Comparison of ENCODE assay signal across 8 mouse cellular contexts in the genomic region with DNA sequence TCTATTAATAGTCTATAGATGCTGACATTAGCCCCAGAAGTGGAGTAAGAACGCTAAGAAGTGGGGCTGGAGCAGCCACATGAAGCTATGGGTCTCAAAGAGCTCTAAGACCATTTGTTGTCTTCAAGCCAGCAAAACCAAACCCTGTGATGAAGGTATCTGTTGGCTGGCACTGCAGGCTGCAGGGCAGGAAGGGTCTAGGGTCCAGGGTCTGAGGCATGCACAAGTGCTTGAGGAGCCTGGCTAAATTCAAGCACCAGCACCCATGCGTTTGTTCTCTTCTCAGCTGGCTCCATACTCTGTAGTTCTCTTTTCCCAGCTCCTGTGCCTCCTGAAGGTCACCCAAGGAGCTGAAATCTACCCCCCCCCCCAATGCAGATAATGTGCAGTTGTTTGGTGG. TPM values are rescaled to one million over a fixed set of nuclear protein-coding genes. Genes with fewer than 3 reads are reported as not detected.
A peak's percentile ranks its signal among the peaks of the same experiment; 100 is the strongest.
DNase-seq lines count a peak whose midpoint lies in the region; ATAC-seq and TF ChIP-seq lines count a peak whose summit lies in the region.

No protein-coding gene starts in this region.

- peaks cover 41% of the 10 kb centered on the region for H3K4me1 ChIP-seq in heart, embryonic 15.5 days (replicated peaks)
- H3K4me1 ChIP-seq in E14TG2a.4 (replicated peaks; ENCODE audit: low read depth, low read length): peaks cover 41% of the 10 kb centered on the region
- peaks cover 13% of the 10 kb centered on the region for H3K4me1 ChIP-seq in embryonic facial prominence, embryonic 14.5 days (ENCODE audit: control insufficient read depth, insufficient read depth, low read length)
- peaks cover 66% of the 10 kb centered on the region for H3K4me1 ChIP-seq in liver, embryonic 12.5 days

- TF ChIP-seq CTCF in E14TG2a.4 (conservative IDR thresholded peaks at IDR 0.05; ENCODE audit: low read length): no peak

- peak overlapping the region; percentile 85; the same call in 1 of the 2 replicates for H3K4me2 ChIP-seq in heart, embryonic 15.5 days
- peak overlapping the region; percentile 66; the same call in 1 of the 2 replicates for H3K4me2 ChIP-seq in embryonic facial prominence, embryonic 14.5 days (ENCODE audit: low read depth, low read length)
- H3K4me2 ChIP-seq in liver, embryonic 12.5 days: peak overlapping the region; percentile 90

- no peak overlapping the region for H3K4me3 ChIP-seq in heart, embryonic 15.5 days
- H3K4me3 ChIP-seq in E14TG2a.4 (replicated peaks; ENCODE audit: low read length): 0 out of 2 replicates have a peak overlapping the region, but pooled peaks have one; percentile 88
- peak overlapping the region; percentile 84 for H3K4me3 ChIP-seq in embryonic facial prominence, embryonic 14.5 days (ENCODE audit: low read depth, low read length)
- H3K4me3 ChIP-seq in liver, embryonic 12.5 days: peak overlapping the region; percentile 91; the same call in 1 of the 2 replicates

- peak overlapping the region; percentile 93 for H3K27ac ChIP-seq in heart, embryonic 15.5 days
- peak overlapping the region; percentile 88 for H3K27ac ChIP-seq in embryonic facial prominence, embryonic 14.5 days (replicated peaks; ENCODE audit: low read depth, low read length)
- peak overlapping the region; percentile 94 for H3K27ac ChIP-seq in liver, embryonic 12.5 days

- no peak for DNase-seq in heart, postnatal 4 days
- DNase-seq in embryonic facial prominence, embryonic 14.5 days (ENCODE audit: low spot score): no peak
- no peak for DNase-seq in thymus, adult 18-20 months
- DNase-seq in MN1 (ENCODE audit: low spot score): no peak
- DNase-seq in kidney, postnatal 14 days: no peak

- 53% methylated on average over 2 of the region's 2 CpGs for WGBS in heart, embryonic 15.5 days
- WGBS in embryonic facial prominence, embryonic 14.5 days: 64% methylated on average over 2 of the region's 2 CpGs
- WGBS in liver, embryonic 12.5 days (ENCODE audit: insufficient replicate concordance): 60% methylated on average over 2 of the region's 2 CpGs

- no peaks in the 10 kb centered on the region for H3K27me3 ChIP-seq in heart, embryonic 15.5 days
- peaks cover 45% of the 10 kb centered on the region for H3K27me3 ChIP-seq in E14TG2a.4 (ENCODE audit: insufficient read depth, low read length)
- no peaks in the 10 kb centered on the region for H3K27me3 ChIP-seq in embryonic facial prominence, embryonic 14.5 days (replicated peaks; ENCODE audit: control insufficient read depth, insufficient read depth, low read length)
- H3K27me3 ChIP-seq in liver, embryonic 12.5 days (replicated peaks): no peaks in the 10 kb centered on the region

- H3K36me3 ChIP-seq in heart, embryonic 15.5 days: peaks cover 40% of the 10 kb centered on the region
- H3K36me3 ChIP-seq in E14TG2a.4 (ENCODE audit: insufficient read depth, low read length): peaks cover 39% of the 10 kb centered on the region
- peaks cover 67% of the 10 kb centered on the region for H3K36me3 ChIP-seq in embryonic facial prominence, embryonic 14.5 days (ENCODE audit: control insufficient read depth, insufficient read depth, low read length)
- peaks cover 57% of the 10 kb centered on the region for H3K36me3 ChIP-seq in liver, embryonic 12.5 days

- H3K9ac ChIP-seq in heart, embryonic 15.5 days: 0 out of 2 replicates have a peak overlapping the region, but pooled peaks have one; percentile 33
- H3K9ac ChIP-seq in embryonic facial prominence, embryonic 14.5 days (ENCODE audit: low read depth, low read length): no peak overlapping the region
- H3K9ac ChIP-seq in liver, embryonic 12.5 days: peak overlapping the region; percentile 95

- ATAC-seq in heart, embryonic 15.5 days (replicated peaks; ENCODE audit: insufficient number of reproducible peaks, insufficient read depth, low FRiP score, low read depth): no peak
- no peak for ATAC-seq in embryonic facial prominence, embryonic 14.5 days (ENCODE audit: low read depth)
- ATAC-seq in liver, embryonic 12.5 days: no peak

- no peaks in the 10 kb centered on the region for H3K9me3 ChIP-seq in heart, embryonic 15.5 days (replicated peaks)
- H3K9me3 ChIP-seq in E14TG2a.4 (ENCODE audit: low read length): no peaks in the 10 kb centered on the region
- H3K9me3 ChIP-seq in embryonic facial prominence, embryonic 14.5 days (ENCODE audit: control insufficient read depth, low read length): no peaks in the 10 kb centered on the region
- no peaks in the 10 kb centered on the region for H3K9me3 ChIP-seq in liver, embryonic 12.5 days (replicated peaks)

RNA-seq across cellular contexts. Expression of gene Ndst2, which starts 0.7 kb away (rescaled TPM):
- polyA plus RNA-seq in heart, embryonic 15.5 days (2015; fragmentation: Nextera tagmentation; extraction: Ambion mirVana): 13.8 and 17.8 TPM in 2 replicates
- 10 to 100 TPM; 18.2 to 18.3 TPM for total RNA-seq in heart, postnatal 4 days (2021)
- 32.1 and 33.7 TPM in 2 replicates for polyA plus RNA-seq in embryonic facial prominence, embryonic 14.5 days (2014; fragmentation: Nextera tagmentation; extraction: Ambion mirVana)
- polyA plus RNA-seq in liver, embryonic 12.5 days (2016; fragmentation: Nextera tagmentation; extraction: Ambion mirVana): 22.4 and 24.9 TPM in 2 replicates

RNA-seq across cellular contexts. Expression of gene Zswim8, which starts 27.7 kb away (rescaled TPM):
- 18.2 and 24.7 TPM in 2 replicates for polyA plus RNA-seq in heart, embryonic 15.5 days (2015; fragmentation: Nextera tagmentation; extraction: Ambion mirVana)
- 10 to 100 TPM; 81.7 to 83.6 TPM for total RNA-seq in heart, postnatal 4 days (2021)
- 31.1 and 34.1 TPM in 2 replicates for polyA plus RNA-seq in embryonic facial prominence, embryonic 14.5 days (2014; fragmentation: Nextera tagmentation; extraction: Ambion mirVana)
- 10.7 and 11.1 TPM in 2 replicates for polyA plus RNA-seq in liver, embryonic 12.5 days (2016; fragmentation: Nextera tagmentation; extraction: Ambion mirVana)

RNA-seq across cellular contexts. Expression of gene Chchd1, which starts 32.2 kb away (rescaled TPM):
- 159 and 218 TPM in 2 replicates for polyA plus RNA-seq in heart, embryonic 15.5 days (2015; fragmentation: Nextera tagmentation; extraction: Ambion mirVana)
- total RNA-seq in heart, postnatal 4 days (2021): 100 to 1,000 TPM in 1 of 2 experiments, 10 to 100 TPM in 1; 87.0 to 104 TPM
- 183 and 204 TPM in 2 replicates for polyA plus RNA-seq in embryonic facial prominence, embryonic 14.5 days (2014; fragmentation: Nextera tagmentation; extraction: Ambion mirVana)
- 178 and 187 TPM in 2 replicates for polyA plus RNA-seq in liver, embryonic 12.5 days (2016; fragmentation: Nextera tagmentation; extraction: Ambion mirVana)

RNA-seq across cellular contexts. Expression of gene Fut11, which starts 40.3 kb away (rescaled TPM):
- 19.0 and 23.9 TPM in 2 replicates for polyA plus RNA-seq in heart, embryonic 15.5 days (2015; fragmentation: Nextera tagmentation; extraction: Ambion mirVana)
- 10 to 100 TPM; 11.4 to 11.8 TPM for total RNA-seq in heart, postnatal 4 days (2021)
- 30.1 and 30.6 TPM in 2 replicates for polyA plus RNA-seq in embryonic facial prominence, embryonic 14.5 days (2014; fragmentation: Nextera tagmentation; extraction: Ambion mirVana)
- polyA plus RNA-seq in liver, embryonic 12.5 days (2016; fragmentation: Nextera tagmentation; extraction: Ambion mirVana): 10.2 and 11.5 TPM in 2 replicates

RNA-seq across cellular contexts. Expression of gene Camk2g, which starts 58.8 kb away (rescaled TPM):
- polyA plus RNA-seq in heart, embryonic 15.5 days (2015; fragmentation: Nextera tagmentation; extraction: Ambion mirVana): 75.7 and 76.8 TPM in 2 replicates
- total RNA-seq in heart, postnatal 4 days (2021): 10 to 100 TPM; 58.3 to 65.2 TPM
- 54.6 and 67.7 TPM in 2 replicates for polyA plus RNA-seq in embryonic facial prominence, embryonic 14.5 days (2014; fragmentation: Nextera tagmentation; extraction: Ambion mirVana)
- 13.2 and 15.6 TPM in 2 replicates for polyA plus RNA-seq in liver, embryonic 12.5 days (2016; fragmentation: Nextera tagmentation; extraction: Ambion mirVana)
